Mouse (Mus musculus) urinary bladder, postnatal 0 days (tissue): ENCODE measurements around the gene Bglap3. TPM values are rescaled to one million over a fixed set of nuclear protein-coding genes. Genes with fewer than 3 reads are reported as not detected.

Experiments used
- polyA plus RNA-seq: library from polyadenylated mRNA; unstranded; fragments of >200 nt; fragmentation: Nextera tagmentation; extraction: Ambion mirVana; gene quantifications from 2 replicates; pipeline ENCODE4 v1.2.1, GENCODE M21; 2015

The Bglap3 gene
- 1.2 and 1.5 TPM in 2 replicates for polyA plus RNA-seq

DNA sequence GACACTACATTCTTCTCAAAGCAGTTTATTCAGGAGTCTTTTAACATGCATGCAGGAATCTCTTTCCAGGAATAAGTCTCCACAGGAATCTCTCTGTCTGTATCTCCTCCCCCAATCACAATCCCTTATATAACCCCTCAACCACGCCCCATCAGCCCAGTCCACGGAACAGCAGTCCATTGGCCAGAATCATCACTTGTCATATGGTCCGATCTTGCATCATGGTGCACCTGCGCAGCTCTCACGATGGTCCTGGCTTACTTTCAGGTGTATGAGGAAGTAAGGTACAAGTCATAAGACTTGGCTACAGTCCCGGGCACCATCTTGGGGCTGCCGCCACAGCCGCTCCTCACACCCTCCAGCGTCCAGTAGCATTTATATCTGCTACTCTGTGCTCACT, at the start of gene Bglap3:
Gene Bglap3 (minus strand): TSS at position 101 of the 400 bp plus-strand sequence.

DNA sequence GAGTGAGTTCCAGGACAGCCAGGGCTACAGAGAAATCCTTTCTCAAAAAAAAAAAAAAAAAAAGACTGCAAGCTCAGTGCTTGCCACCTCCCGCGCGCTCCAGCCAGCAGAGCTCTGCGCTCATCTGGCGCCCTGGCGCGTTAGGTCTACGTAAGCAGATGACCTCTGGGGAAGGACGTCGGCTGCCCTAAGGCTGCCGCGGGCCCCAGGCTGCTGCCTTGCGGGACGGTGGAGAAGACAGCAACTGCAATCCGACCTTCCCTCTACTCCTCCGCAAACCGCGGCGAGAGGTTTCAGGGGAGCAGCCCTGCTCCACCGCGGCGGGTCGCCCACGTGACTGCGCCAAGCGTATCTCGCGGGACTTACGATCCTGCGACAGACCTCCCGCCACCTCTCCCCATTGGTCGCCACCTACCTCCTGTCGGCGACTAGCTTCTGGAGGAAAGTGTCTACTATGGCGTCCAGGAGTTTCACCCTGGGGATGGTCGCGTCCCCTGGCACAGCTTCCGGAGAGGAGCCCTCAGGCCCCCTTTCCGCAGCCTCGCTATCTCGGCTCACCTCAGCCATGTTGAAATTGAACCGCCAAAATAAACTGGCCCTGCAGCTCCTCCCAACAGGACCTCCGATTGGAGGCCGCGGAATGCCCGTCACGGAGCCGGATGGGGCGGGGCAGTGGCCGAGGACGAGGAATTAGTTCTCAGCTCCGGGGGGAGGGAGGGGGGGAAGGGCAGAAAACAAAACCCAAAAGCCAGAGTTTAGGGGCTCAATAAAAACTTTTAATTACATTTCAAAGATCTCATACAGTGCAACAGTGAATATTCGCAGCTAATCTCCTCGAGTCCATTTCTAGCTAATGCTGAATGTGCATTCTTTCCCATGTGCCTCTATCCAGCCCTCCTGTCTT, 37.5 kb upstream of the Bglap3 start, which contains the start of gene Pmf1:
Gene Pmf1 (minus strand): TSS at position 591 of the 904 bp plus-strand sequence.

GRCm38 (mm10) chr3:88384364-88384763, 11.8 kb upstream of the Bglap3 start, which contains the start of gene Bglap:
Bglap (minus strand) TSS chr3:88384464.

GRCm38 (mm10) chr3:88378599-88378998, 6.1 kb upstream of the Bglap3 start, which contains the start of gene Bglap2:
Bglap2 (minus strand) TSS chr3:88378699.

GRCm38 (mm10) chr3:88364337-88364736, 8.2 kb downstream of the Bglap3 start, which contains the start of gene Paqr6:
Paqr6 (plus strand) TSS chr3:88364584.

GRCm38 (mm10) chr3:88336058-88337013, 36.2 kb downstream of the Bglap3 start, which contains the start of the genes Tmem79 and Smg5:
Tmem79 (minus strand) TSS chr3:88336148.
Smg5 (plus strand) TSS chr3:88336260.

GRCm38 (mm10) chr3:88324951-88325405, 47.6 kb downstream of the Bglap3 start, which contains the start of gene Glmp:
Glmp (plus strand) TSS chr3:88325023.

Other genes starting within 250 kb of the Bglap3 start
- 15.1 and 16.4 TPM in 2 replicates for gene Mef2d, start 230.4 kb downstream of the Bglap3 start, polyA plus RNA-seq
- gene Rhbg, start 118.0 kb downstream of the Bglap3 start, polyA plus RNA-seq = 1.3 and 2.0 TPM in 2 replicates
- 0.20 and 0.99 TPM in 2 replicates for gene Gm38392, start 85.5 kb downstream of the Bglap3 start, polyA plus RNA-seq
- 9.2 and 10.0 TPM in 2 replicates for gene Tsacc, start 75.7 kb downstream of the Bglap3 start, polyA plus RNA-seq
- 308 and 322 TPM in 2 replicates for gene Cct3, start 75.6 kb downstream of the Bglap3 start, polyA plus RNA-seq
- gene Glmp, start 47.7 kb downstream of the Bglap3 start, polyA plus RNA-seq = 157 and 169 TPM in 2 replicates
- gene Tmem79, start 36.6 kb downstream of the Bglap3 start, polyA plus RNA-seq = 29.9 and 30.1 TPM in 2 replicates
- gene Smg5, start 36.5 kb downstream of the Bglap3 start, polyA plus RNA-seq = 25.6 and 28.1 TPM in 2 replicates
- 45.2 and 47.2 TPM in 2 replicates for gene Paqr6, start 8.2 kb downstream of the Bglap3 start, polyA plus RNA-seq
- gene Bglap2, start 6.0 kb upstream of the Bglap3 start, polyA plus RNA-seq = 4.9 and 8.9 TPM in 2 replicates
- 0.49 TPM in 1 of 2 replicates, not detected in the other for gene Bglap, start 11.7 kb upstream of the Bglap3 start, polyA plus RNA-seq
- 45.0 and 46.8 TPM in 2 replicates for gene Pmf1, start 37.6 kb upstream of the Bglap3 start, polyA plus RNA-seq
- gene Slc25a44, start 52.4 kb upstream of the Bglap3 start, polyA plus RNA-seq = 10.1 TPM in 2 replicates
- 17.7 and 20.0 TPM in 2 replicates for gene Sema4a, start 88.4 kb upstream of the Bglap3 start, polyA plus RNA-seq
- gene Lmna, start 137.2 kb upstream of the Bglap3 start, polyA plus RNA-seq = 294 and 327 TPM in 2 replicates
- 2.1 TPM in 2 replicates for gene Mex3a, start 159.7 kb upstream of the Bglap3 start, polyA plus RNA-seq
- 90.9 and 91.9 TPM in 2 replicates for gene Rab25, start 175.6 kb upstream of the Bglap3 start, polyA plus RNA-seq
- gene Lamtor2, start 180.3 kb upstream of the Bglap3 start, polyA plus RNA-seq = 127 and 138 TPM in 2 replicates
- 14.4 and 16.4 TPM in 2 replicates for gene Ubqln4, start 181.0 kb upstream of the Bglap3 start, polyA plus RNA-seq
- 191 and 192 TPM in 2 replicates for gene Ssr2, start 203.1 kb upstream of the Bglap3 start, polyA plus RNA-seq
- gene Arhgef2, start 233.2 kb upstream of the Bglap3 start, polyA plus RNA-seq = 30.4 and 30.5 TPM in 2 replicates